Mouse (Mus musculus) lung, postnatal 0 days (tissue): ENCODE measurements around the gene Catip. TPM values are rescaled to one million over a fixed set of nuclear protein-coding genes. Genes with fewer than 3 reads are reported as not detected.

Experiments
- ATAC-seq: fragments of 200-750 bp; cut with Nextera tagmentation; 2 replicates; pipeline ENCODE4 v1.8.0; 2017; ENCODE audit warnings: moderate library complexity
- DNase-seq: peaks from one replicate; pipeline ENCODE4 v3.0.0-alpha.2; 2016; ENCODE audit warnings: low spot score
- H3K27ac ChIP-seq: fragments of 300-500 bp; sonication (generic); 2 replicates; pipeline ENCODE4 v1.5.1; 2014; ENCODE audit warnings: antibody characterized with exemption, mild to moderate bottlenecking, low read length, mixed read lengths
- H3K27me3 ChIP-seq: fragments of 300-500 bp; sonication (generic); replicated peaks from 2 replicates; pipeline ENCODE4 v1.6.1; 2014; ENCODE audit warnings: low read length, mixed read lengths; ENCODE audit not compliant: insufficient read depth
- H3K36me3 ChIP-seq: fragments of 300-500 bp; sonication (generic); 2 replicates; pipeline ENCODE4 v1.6.1; 2014; ENCODE audit warnings: low read length, mixed read lengths; ENCODE audit not compliant: insufficient read depth
- H3K4me1 ChIP-seq: fragments of 300-500 bp; sonication (generic); 2 replicates; pipeline ENCODE4 v1.6.1; 2014; ENCODE audit warnings: antibody characterized with exemption, low read depth, low read length, mixed read lengths; ENCODE audit not compliant: insufficient read depth
- H3K4me2 ChIP-seq: fragments of 300-500 bp; sonication (generic); replicated peaks from 2 replicates; pipeline ENCODE4 v1.6.1; 2014; ENCODE audit warnings: low read depth, mild to moderate bottlenecking, low read length, moderate library complexity, mixed read lengths
- H3K4me3 ChIP-seq: fragments of 300-500 bp; sonication (generic); 2 replicates; pipeline ENCODE4 v1.5.1; 2014; ENCODE audit warnings: low read depth, low read length
- H3K9ac ChIP-seq: fragments of 300-500 bp; sonication (generic); replicated peaks from 2 replicates; pipeline ENCODE4 v1.6.1; 2014; ENCODE audit warnings: low read depth, mild to moderate bottlenecking
- H3K9me3 ChIP-seq: fragments of 300-500 bp; sonication (generic); 2 replicates; pipeline ENCODE4 v1.6.1; 2016; ENCODE audit warnings: low read length, mixed read lengths
- CTCF ChIP-seq: IDR thresholded peaks from 2 replicates; pipeline ENCODE4 v1.5.1; 2016; ENCODE audit warnings: antibody characterized with exemption, mild to moderate bottlenecking
- EP300 ChIP-seq: IDR thresholded peaks from 2 replicates; pipeline ENCODE4 v1.6.1; 2016; ENCODE audit warnings: antibody characterized with exemption, mild to moderate bottlenecking, control low read depth
- WGBS: fragments of 180-500 bp; shearing (Covaris S2); extraction: QIAGEN DNeasy Blood & Tissue Kit; methylation state at CpG from one replicate; pipeline ENCODE4 v1.1.7; 2014; 5-methylcytosine and 5-hydroxymethylcytosine counted together
- polyA plus RNA-seq: library from polyadenylated mRNA; unstranded; fragments of >200 nt; fragmentation: Nextera tagmentation; extraction: Ambion mirVana; gene quantifications from 2 replicates; pipeline ENCODE4 v1.2.1, GENCODE M21; 2015

The Catip gene
- polyA plus RNA-seq: 3.4 and 5.1 TPM in 2 replicates

DNA sequence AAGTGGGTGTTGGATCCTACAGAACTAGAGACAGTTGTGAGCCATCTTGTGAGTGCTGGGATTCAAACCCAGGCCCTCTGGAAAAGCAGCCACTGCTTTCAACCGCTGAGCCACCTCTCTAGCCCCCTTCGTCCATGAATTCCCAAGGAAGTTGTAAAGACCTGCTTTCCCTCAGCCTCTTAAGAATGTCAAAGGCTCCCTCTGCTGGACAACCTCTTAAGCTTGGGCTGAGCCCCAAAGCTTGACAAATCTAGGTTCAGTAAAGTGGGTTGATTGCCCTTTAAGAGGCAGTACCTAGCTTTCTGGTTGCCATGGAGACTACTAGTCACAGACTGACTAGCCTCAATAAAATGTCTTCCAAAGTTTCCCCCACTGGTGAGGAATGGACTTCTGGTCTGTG, at the start of gene Catip:
Catip (plus strand) TSS at position 297 of the 400 bp plus-strand sequence.
- 4% methylated on average over 2 of the region's 2 CpGs for WGBS
- ATAC-seq: peak; percentile 87
- TF ChIP-seq CTCF: peak; percentile 90
- no peak for TF ChIP-seq EP300
- Histone ChIP-seq H3K9ac (no peak within 1 kb of the TSS), H3K9me3 (no peaks in the 10 kb centered on the region), H3K4me2 (no peak within 1 kb of the TSS), H3K4me1 (no peaks in the 10 kb centered on the region), H3K4me3 (no peak within 1 kb of the TSS), H3K36me3 (no peaks in the 10 kb centered on the region), H3K27ac (no peak within 1 kb of the TSS), H3K27me3 (no peaks in the 10 kb centered on the region)
- DNase-seq: peak; percentile 96

DNA sequence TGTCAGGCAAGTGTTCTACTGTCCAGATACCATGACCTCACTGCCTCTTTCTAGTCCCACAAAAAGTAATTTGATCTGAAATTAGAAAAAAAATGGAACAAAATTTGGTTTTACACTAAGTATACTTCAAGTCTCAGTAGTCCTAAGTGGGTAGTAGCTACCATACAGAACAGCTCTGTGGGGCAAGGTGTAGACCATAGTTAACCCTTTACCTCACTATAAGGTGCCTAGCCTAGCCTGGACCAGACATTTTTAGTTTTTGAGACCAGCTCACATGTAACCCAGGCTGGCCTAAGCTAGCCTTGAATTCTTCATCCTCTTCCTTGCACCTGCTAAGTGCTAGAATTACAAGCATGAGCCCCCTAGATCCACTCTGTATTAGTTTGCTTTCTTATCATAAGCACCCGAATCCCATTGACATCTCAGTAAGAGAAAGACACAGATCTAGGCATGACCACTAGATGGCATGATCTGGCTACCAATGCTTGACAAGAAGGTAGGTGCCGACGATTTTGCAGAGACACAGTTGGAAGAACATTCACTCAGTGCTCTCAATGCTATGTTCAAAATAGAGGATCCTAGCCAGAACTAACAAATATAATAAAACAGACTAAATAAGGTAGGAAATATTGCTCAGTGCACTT, 48.7 kb upstream of the Catip start:
- Histone ChIP-seq H3K4me2 (no peak overlapping the region), H3K27me3 (no peaks in the 10 kb centered on the region), H3K9ac (no peak overlapping the region), H3K9me3 (no peaks in the 10 kb centered on the region), H3K36me3 (no peaks in the 10 kb centered on the region), H3K27ac (no peak overlapping the region), H3K4me1 (no peaks in the 10 kb centered on the region; the same call in 1 of the 2 replicates), H3K4me3 (no peak overlapping the region)
- peak; percentile 62 for ATAC-seq
- TF ChIP-seq CTCF (peak; percentile 96), EP300 (no peak)
- DNase-seq: peak; percentile 95
- 2% methylated on average over 3 of the region's 3 CpGs for WGBS

DNA sequence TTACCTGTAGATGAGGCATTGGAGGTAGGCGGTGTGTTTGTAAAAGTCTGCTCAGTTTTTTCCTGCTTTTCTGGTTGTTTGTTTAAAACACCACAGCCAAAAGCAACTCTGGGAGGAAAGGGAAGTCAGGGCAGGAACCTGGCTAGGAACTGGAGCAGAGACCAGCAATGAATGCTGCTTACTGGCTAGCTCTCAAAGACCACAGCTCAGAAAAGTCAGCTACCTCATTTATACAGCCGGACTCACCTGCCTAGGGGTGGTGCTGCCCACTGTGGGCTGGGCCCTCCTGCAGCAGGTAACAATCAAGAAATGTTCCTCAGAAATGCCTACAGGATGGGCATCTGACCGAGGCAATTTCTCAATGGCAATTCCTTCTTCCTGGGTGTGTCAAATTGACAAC, 47.1 kb upstream of the Catip start:
- TF ChIP-seq CTCF (no peak), EP300 (no peak)
- ATAC-seq: no peak

DNA sequence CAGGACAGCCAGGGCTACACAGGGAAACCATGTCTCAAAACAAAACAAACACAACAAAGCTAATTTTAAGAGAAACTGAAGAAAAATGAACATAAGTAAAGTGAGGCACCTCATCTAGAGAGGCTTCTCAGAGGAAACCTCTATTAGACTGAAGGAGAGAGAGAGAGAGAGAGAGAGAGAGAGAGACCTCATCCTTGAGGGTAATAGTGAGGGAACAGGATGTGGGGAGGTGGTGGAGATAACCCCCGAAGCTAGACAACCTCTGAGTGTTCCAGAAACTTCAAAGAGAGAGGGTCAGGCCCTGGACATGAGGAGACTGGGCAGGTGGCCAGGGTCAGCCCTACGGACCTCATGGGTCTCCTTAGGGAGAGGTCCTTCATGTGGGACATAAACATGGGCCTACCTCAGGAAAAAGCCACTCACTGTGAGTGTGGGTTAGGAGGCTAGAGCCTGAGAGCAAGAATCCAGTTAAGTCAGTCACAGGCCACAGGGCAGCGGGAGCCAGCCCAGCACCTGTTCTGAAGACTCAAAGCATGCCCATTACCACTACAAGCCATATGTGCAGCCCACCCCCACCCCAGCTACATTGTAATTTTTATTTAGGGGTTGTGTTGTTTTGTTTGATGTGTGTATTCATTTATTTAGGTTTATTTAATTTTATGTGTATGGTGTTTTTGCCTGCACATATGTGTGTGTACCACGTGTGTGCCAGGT, 45.6 kb upstream of the Catip start:
- DNase-seq (no peak), ATAC-seq (peak; percentile 52; the same call in 1 of the 2 replicates)
- H3K9me3 ChIP-seq: no peaks in the 10 kb centered on the region
- no peaks in the 10 kb centered on the region for H3K36me3 ChIP-seq
- no peak overlapping the region for H3K4me3 ChIP-seq
- H3K4me1 ChIP-seq: no peaks in the 10 kb centered on the region
- TF ChIP-seq EP300: no peak
- TF ChIP-seq CTCF: no peak
- no peaks in the 10 kb centered on the region for H3K27me3 ChIP-seq
- no peak overlapping the region for H3K27ac ChIP-seq
- WGBS: 49% methylated on average over 4 of the region's 4 CpGs
- H3K4me2 ChIP-seq: no peak overlapping the region
- no peak overlapping the region for H3K9ac ChIP-seq

More for the DNA sequence above, 47.1 kb upstream of the Catip start:
- Histone ChIP-seq H3K4me3 (no peak overlapping the region), H3K9ac (no peak overlapping the region), H3K36me3 (no peaks in the 10 kb centered on the region), H3K27me3 (no peaks in the 10 kb centered on the region), H3K4me1 (no peaks in the 10 kb centered on the region), H3K9me3 (no peaks in the 10 kb centered on the region), H3K4me2 (no peak overlapping the region), H3K27ac (no peak overlapping the region)
- DNase-seq: no peak
- WGBS: 65% methylated on average over 3 of the region's 3 CpGs

DNA sequence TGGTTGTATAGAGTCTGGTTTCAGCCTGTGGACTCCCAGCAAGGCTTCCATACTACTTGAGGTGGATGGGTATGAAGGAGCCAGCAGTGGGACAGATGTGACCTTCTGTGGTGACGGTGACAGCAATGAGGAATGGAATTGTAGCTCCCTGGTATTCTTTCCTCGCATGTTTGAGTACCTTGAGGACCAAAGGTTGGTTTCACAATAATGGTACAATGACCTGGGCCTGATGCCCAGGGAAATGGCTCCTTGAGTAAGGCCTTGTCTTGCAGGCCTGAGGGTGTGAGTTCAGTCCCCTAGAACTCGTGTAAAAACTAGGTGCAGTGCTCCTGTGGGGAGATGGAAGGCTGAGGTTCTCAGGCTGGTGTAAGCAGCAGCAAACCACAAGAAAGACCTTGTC, 43.2 kb upstream of the Catip start:
- Histone ChIP-seq H3K27ac (no peak overlapping the region), H3K4me1 (no peaks in the 10 kb centered on the region), H3K4me3 (no peak overlapping the region), H3K9me3 (no peaks in the 10 kb centered on the region), H3K27me3 (no peaks in the 10 kb centered on the region), H3K9ac (no peak overlapping the region), H3K36me3 (no peaks in the 10 kb centered on the region), H3K4me2 (no peak overlapping the region)
- no peak for ATAC-seq
- 79% methylated on average over 3 of the region's 3 CpGs for WGBS
- TF ChIP-seq CTCF: no peak
- TF ChIP-seq EP300: no peak
- no peak for DNase-seq

DNA sequence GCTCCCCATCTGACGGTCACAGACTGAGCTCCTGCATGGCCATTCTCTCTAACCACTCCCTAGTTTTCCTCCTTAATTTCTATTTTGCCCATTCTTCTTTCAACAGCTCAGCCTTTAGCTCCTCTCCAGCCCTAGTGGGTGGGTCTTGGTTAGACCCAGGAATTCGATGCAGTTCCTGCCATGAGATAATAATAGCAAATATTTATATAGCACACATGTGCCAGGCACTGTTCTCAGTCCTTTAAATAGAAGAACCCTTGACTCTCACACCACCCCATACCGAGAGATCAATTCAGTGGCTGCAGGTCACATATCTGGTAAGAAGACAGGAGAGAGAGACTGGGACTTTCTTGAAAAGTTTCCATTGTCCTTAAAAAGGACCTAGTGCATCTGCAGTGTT, 40.5 kb upstream of the Catip start:
- ATAC-seq: peak; percentile 59; the same call in 1 of the 2 replicates
- no peaks in the 10 kb centered on the region for H3K36me3 ChIP-seq
- no peaks in the 10 kb centered on the region for H3K27me3 ChIP-seq
- no peaks in the 10 kb centered on the region for H3K4me1 ChIP-seq
- no peak overlapping the region for H3K9ac ChIP-seq
- peak; percentile 25 for DNase-seq
- no peak overlapping the region for H3K27ac ChIP-seq
- 25% methylated on average over 3 of the region's 3 CpGs for WGBS
- no peak for TF ChIP-seq CTCF
- TF ChIP-seq EP300: peak; percentile 60; the same call in 1 of the 2 replicates
- no peaks in the 10 kb centered on the region for H3K9me3 ChIP-seq
- H3K4me3 ChIP-seq: no peak overlapping the region
- H3K4me2 ChIP-seq: no peak overlapping the region
